Mouse (Mus musculus) megakaryocyte, embryonic 14.5 days (primary cell): ENCODE results near the gene Mrpl48.

ENCODE experiments used
- FLI1 ChIP-seq: IDR thresholded peaks from 2 replicates; pipeline ENCODE4 v1.6.1; 2012; ENCODE audit warnings: low read length, inconsistent platforms, mixed read lengths
- GATA1 ChIP-seq: IDR thresholded peaks from 3 replicates; pipeline ENCODE4 v1.6.1; 2012; ENCODE audit warnings: mixed read lengths, low read length, inconsistent platforms, borderline replicate concordance

DNA sequence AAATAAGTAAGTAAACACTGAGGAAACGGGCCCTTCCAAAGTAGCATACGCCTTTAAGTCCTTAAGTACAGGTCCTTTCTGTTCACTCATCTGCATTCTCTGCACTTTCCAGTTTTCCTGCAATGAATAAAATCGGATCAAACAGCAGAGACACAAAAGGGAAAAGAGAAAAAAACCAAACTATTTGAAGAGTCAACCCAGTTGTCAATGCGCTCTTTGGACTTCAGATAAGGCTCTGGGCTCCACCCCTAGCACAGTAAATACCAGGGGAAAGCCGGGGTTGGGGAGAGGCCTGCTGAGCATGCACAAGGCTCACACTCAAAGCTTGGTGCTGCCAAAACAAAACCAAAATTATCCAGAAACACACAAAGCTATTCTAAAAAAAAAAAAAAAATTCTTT is 53.2 kb downstream of the Mrpl48 start:
- TF ChIP-seq GATA1 = no peak
- TF ChIP-seq FLI1 = no peak
